Comparison of ENCODE assay signal across 8 mouse cellular contexts in genomic region chr1:168221071-168221521, GRCm38 (mm10).
DNase-seq lines count a peak whose midpoint lies in the region; ATAC-seq and TF ChIP-seq lines count a peak whose summit lies in the region.
"Had no signal": no experiment of that assay in that cellular context is flagged by ENCODE, and none has a peak within 500 bp of the region (broad histone marks: within the 10 kb centered on the region; RNA-seq: fewer than 3 reads in every experiment).

No protein-coding gene starts in this region.

- no peaks in the 10 kb centered on the region for H3K27me3 ChIP-seq in liver, embryonic 14.5 days (ENCODE audit: control insufficient read depth, insufficient read depth, low read length)
- no peaks in the 10 kb centered on the region for H3K27me3 ChIP-seq in liver, embryonic 12.5 days (replicated peaks)
- H3K27me3 ChIP-seq in embryonic facial prominence, embryonic 10.5 days (replicated peaks; ENCODE audit: low read depth, poor library complexity, severe bottlenecking) = no peaks in the 10 kb centered on the region
- H3K27me3 ChIP-seq in hindbrain, embryonic 16.5 days (replicated peaks; ENCODE audit: control insufficient read depth, insufficient read depth, low read length) = no peaks in the 10 kb centered on the region
- H3K27me3 ChIP-seq: limb, embryonic 12.5 days had no signal

- peak; percentile 26; the same call in 1 of the 2 replicates for TF ChIP-seq CTCF in liver, embryonic 14.5 days (IDR thresholded peaks at IDR 0.05; ENCODE audit: low read depth)

- no peak overlapping the region for H3K4me2 ChIP-seq in liver, embryonic 14.5 days (ENCODE audit: low read depth)
- no peak overlapping the region for H3K4me2 ChIP-seq in liver, embryonic 12.5 days
- peak overlapping the region; percentile 51 for H3K4me2 ChIP-seq in hindbrain, embryonic 16.5 days (ENCODE audit: low read length)
- H3K4me2 ChIP-seq: limb, embryonic 12.5 days had no signal

- no peak overlapping the region for H3K27ac ChIP-seq in liver, embryonic 14.5 days
- H3K27ac ChIP-seq in liver, embryonic 12.5 days = no peak overlapping the region
- peak overlapping the region; percentile 16 for H3K27ac ChIP-seq in embryonic facial prominence, embryonic 10.5 days (replicated peaks)
- 0 out of 2 replicates have a peak overlapping the region, but pooled peaks have one; percentile 51 for H3K27ac ChIP-seq in hindbrain, embryonic 16.5 days (ENCODE audit: low read depth, low read length)
- H3K27ac ChIP-seq: limb, embryonic 12.5 days had no signal

- no peak for ATAC-seq in liver, embryonic 14.5 days (ENCODE audit: insufficient read depth)
- no peak for ATAC-seq in liver, embryonic 12.5 days
- peak; percentile 31; the same call in 1 of the 2 replicates for ATAC-seq in hindbrain, embryonic 16.5 days

- no peak overlapping the region for H3K4me3 ChIP-seq in liver, embryonic 14.5 days (ENCODE audit: insufficient read depth in 1 of 2, low read depth in 2 of 2, low read length in 2 of 2)
- no peak overlapping the region for H3K4me3 ChIP-seq in liver, embryonic 12.5 days
- H3K4me3 ChIP-seq in embryonic facial prominence, embryonic 10.5 days = 0 out of 2 replicates have a peak overlapping the region, but pooled peaks have one; percentile 1
- peak overlapping the region; percentile 8; the same call in 1 of the 2 replicates for H3K4me3 ChIP-seq in hindbrain, embryonic 16.5 days (ENCODE audit: low read length)
- H3K4me3 ChIP-seq: limb, embryonic 12.5 days had no signal

- no peaks in the 10 kb centered on the region for H3K4me1 ChIP-seq in liver, embryonic 14.5 days (replicated peaks; ENCODE audit: control insufficient read depth in 2 of 2, insufficient read depth in 2 of 2, low read length in 1 of 2)
- peaks cover 15% of the 10 kb centered on the region for H3K4me1 ChIP-seq in liver, embryonic 12.5 days
- peaks cover 69% of the 10 kb centered on the region for H3K4me1 ChIP-seq in embryonic facial prominence, embryonic 10.5 days
- peaks cover 31% of the 10 kb centered on the region for H3K4me1 ChIP-seq in hindbrain, embryonic 16.5 days (ENCODE audit: control insufficient read depth, insufficient read depth, low read depth, low read length)

- H3K36me3 ChIP-seq in liver, embryonic 14.5 days (replicated peaks; ENCODE audit: control insufficient read depth, insufficient read depth, low read depth) = no peaks in the 10 kb centered on the region
- no peaks in the 10 kb centered on the region for H3K36me3 ChIP-seq in liver, embryonic 12.5 days
- no peaks in the 10 kb centered on the region; the same call in 1 of the 2 replicates for H3K36me3 ChIP-seq in embryonic facial prominence, embryonic 10.5 days (replicated peaks)
- H3K36me3 ChIP-seq in hindbrain, embryonic 16.5 days (ENCODE audit: control insufficient read depth, insufficient read depth, low read length) = no peaks in the 10 kb centered on the region
- H3K36me3 ChIP-seq: limb, embryonic 12.5 days had no signal

- no peaks in the 10 kb centered on the region for H3K9me3 ChIP-seq in liver, embryonic 14.5 days (ENCODE audit: control insufficient read depth, low read length)
- H3K9me3 ChIP-seq in liver, embryonic 12.5 days (replicated peaks) = no peaks in the 10 kb centered on the region
- no peaks in the 10 kb centered on the region for H3K9me3 ChIP-seq in embryonic facial prominence, embryonic 10.5 days
- H3K9me3 ChIP-seq in hindbrain, embryonic 16.5 days (ENCODE audit: control insufficient read depth, low read length) = no peaks in the 10 kb centered on the region
- H3K9me3 ChIP-seq: limb, embryonic 12.5 days had no signal

- DNase-seq in liver, embryonic 14.5 days (ENCODE audit: low read depth in 3 of 3, low spot score in 3 of 3) = no peak
- peak; percentile 41 for DNase-seq in embryonic facial prominence, embryonic 10.5 days (ENCODE audit: low spot score)
- DNase-seq in lung, postnatal 4 days = peak; percentile 33 to 64
- no peak for DNase-seq in ovary, postnatal 10 days (ENCODE audit: low spot score)
- no peak for DNase-seq in urinary bladder, postnatal 25 days (ENCODE audit: low spot score)

- H3K9ac ChIP-seq in liver, embryonic 14.5 days (replicated peaks) = no peak overlapping the region
- H3K9ac ChIP-seq in liver, embryonic 12.5 days = no peak overlapping the region
- H3K9ac ChIP-seq in hindbrain, embryonic 16.5 days (ENCODE audit: low read depth, low read length) = peak overlapping the region; percentile 28; the same call in 1 of the 2 replicates
- H3K9ac ChIP-seq: limb, embryonic 12.5 days had no signal

- WGBS in liver, embryonic 14.5 days (ENCODE audit: insufficient replicate concordance) = 67% methylated on average over 14 of the region's 14 CpGs
- WGBS in liver, embryonic 12.5 days (ENCODE audit: insufficient replicate concordance) = 67% methylated on average over 14 of the region's 14 CpGs
- WGBS in embryonic facial prominence, embryonic 10.5 days = 39% methylated on average over 14 of the region's 14 CpGs
- 29% methylated on average over 14 of the region's 14 CpGs for WGBS in hindbrain, embryonic 16.5 days

- TF ChIP-seq EP300 in liver, embryonic 14.5 days (IDR thresholded peaks at IDR 0.05; ENCODE audit: low read depth) = no peak

Comparison
In these comparisons a context has a peak if more than half of its experiments do, and no peak if none do; other contexts are left out.
1. DNase-seq: peak in embryonic facial prominence, embryonic 10.5 days (single experiment) and lung, postnatal 4 days (2 of 2); none in liver, embryonic 14.5 days (0 of 3), ovary, postnatal 10 days (single experiment) and urinary bladder, postnatal 25 days (single experiment).
2. H3K27ac ChIP-seq: peak in embryonic facial prominence, embryonic 10.5 days (single experiment) and hindbrain, embryonic 16.5 days (single experiment); none in liver, embryonic 14.5 days (single experiment) and liver, embryonic 12.5 days (single experiment).
3. H3K4me3 ChIP-seq: peak in embryonic facial prominence, embryonic 10.5 days (single experiment) and hindbrain, embryonic 16.5 days (single experiment); none in liver, embryonic 14.5 days (0 of 2) and liver, embryonic 12.5 days (single experiment).